Mouse (Mus musculus) hindbrain, embryonic 11.5 days (tissue): ENCODE measurements around the gene Tekt2. TPM values are rescaled to one million over a fixed set of nuclear protein-coding genes. Genes with fewer than 3 reads are reported as not detected.

Experiments used
- ATAC-seq: fragments of 200-750 bp; cut with Nextera tagmentation; 2 replicates; pipeline ENCODE4 v1.8.0; 2017; ENCODE audit warnings: mild to moderate bottlenecking, moderate TSS enrichment, moderate library complexity; ENCODE audit not compliant: low FRiP score
- DNase-seq: peaks from one replicate; pipeline ENCODE4 v3.0.0-alpha.2; 2015; ENCODE audit warnings: low spot score
- H3K27ac ChIP-seq: fragments of 300-500 bp; sonication (generic); 2 replicates; pipeline ENCODE4 v1.5.1; 2014; ENCODE audit warnings: mild to moderate bottlenecking, low read depth, low read length
- H3K27me3 ChIP-seq: fragments of 300-500 bp; sonication (generic); 2 replicates; pipeline ENCODE4 v1.6.1; 2014; ENCODE audit warnings: mild to moderate bottlenecking, low read length, moderate library complexity, mixed read lengths; ENCODE audit not compliant: control insufficient read depth, insufficient read depth
- H3K36me3 ChIP-seq: fragments of 300-500 bp; sonication (generic); 2 replicates; pipeline ENCODE4 v1.6.1; 2014; ENCODE audit warnings: mild to moderate bottlenecking, low read length, moderate library complexity, mixed read lengths; ENCODE audit not compliant: control insufficient read depth, insufficient read depth
- H3K4me1 ChIP-seq: fragments of 300-500 bp; sonication (generic); replicated peaks from 2 replicates; pipeline ENCODE4 v1.6.1; 2014; ENCODE audit warnings: low read length, mixed read lengths; ENCODE audit not compliant: control insufficient read depth, insufficient read depth
- H3K4me2 ChIP-seq: fragments of 300-500 bp; sonication (generic); replicated peaks from 2 replicates; pipeline ENCODE4 v1.6.1; 2014; ENCODE audit warnings: mild to moderate bottlenecking, low read depth, low read length
- H3K4me3 ChIP-seq: fragments of 300-500 bp; sonication (generic); 2 replicates; pipeline ENCODE4 v1.5.1; 2014; ENCODE audit warnings: low read depth, low read length
- H3K9ac ChIP-seq: fragments of 300-500 bp; sonication (generic); 2 replicates; pipeline ENCODE4 v1.6.1; 2014; ENCODE audit warnings: low read depth, low read length
- H3K9me3 ChIP-seq: fragments of 300-500 bp; sonication (generic); 2 replicates; pipeline ENCODE4 v1.6.1; 2016; ENCODE audit warnings: low read length; ENCODE audit not compliant: control insufficient read depth
- WGBS: fragments of 180-500 bp; shearing (Covaris S2); extraction: QIAGEN DNeasy Blood & Tissue Kit; methylation state at CpG from one replicate; pipeline ENCODE4 v1.1.7; 2014; 5-methylcytosine and 5-hydroxymethylcytosine counted together
- polyA plus RNA-seq: library from polyadenylated mRNA; unstranded; fragments of >200 nt; fragmentation: Nextera tagmentation; extraction: Ambion mirVana; gene quantifications from 2 replicates; pipeline ENCODE4 v1.2.1, GENCODE M21; 2014

The Tekt2 gene
- polyA plus RNA-seq, 1 experiment from 2014 or later = 3.8 TPM

DNA sequence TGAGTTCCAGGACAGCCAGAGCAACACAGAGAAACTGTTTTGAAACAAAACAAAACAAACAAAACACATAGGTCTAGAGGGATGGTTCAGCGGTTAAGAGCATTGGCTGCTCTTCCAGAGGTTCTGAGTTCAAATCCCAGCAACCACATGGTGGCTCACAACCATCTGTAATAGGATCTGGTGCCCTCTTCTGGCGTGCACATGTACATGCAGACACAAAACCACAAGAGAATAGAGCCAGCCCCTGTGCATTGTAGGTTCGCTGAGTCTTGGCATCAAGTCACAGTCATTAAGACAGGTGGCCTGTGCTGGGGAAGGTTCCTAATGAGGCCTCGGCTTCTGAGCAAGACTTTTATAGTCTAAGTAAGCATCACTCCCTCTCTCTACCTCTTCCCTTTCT is 21.6 kb downstream of the Tekt2 start:
- Histone ChIP-seq H3K4me2 (no peak overlapping the region), H3K4me1 (0 out of 2 replicates have a peak, but pooled peaks cover 7% of the 10 kb centered on the region), H3K4me3 (no peak overlapping the region), H3K27ac (no peak overlapping the region), H3K27me3 (peaks cover 39% of the 10 kb centered on the region), H3K9ac (no peak overlapping the region), H3K36me3 (no peaks in the 10 kb centered on the region), H3K9me3 (no peaks in the 10 kb centered on the region)
- ATAC-seq (no peak), DNase-seq (no peak)
- 71% methylated on average over 4 of the region's 4 CpGs for WGBS

DNA sequence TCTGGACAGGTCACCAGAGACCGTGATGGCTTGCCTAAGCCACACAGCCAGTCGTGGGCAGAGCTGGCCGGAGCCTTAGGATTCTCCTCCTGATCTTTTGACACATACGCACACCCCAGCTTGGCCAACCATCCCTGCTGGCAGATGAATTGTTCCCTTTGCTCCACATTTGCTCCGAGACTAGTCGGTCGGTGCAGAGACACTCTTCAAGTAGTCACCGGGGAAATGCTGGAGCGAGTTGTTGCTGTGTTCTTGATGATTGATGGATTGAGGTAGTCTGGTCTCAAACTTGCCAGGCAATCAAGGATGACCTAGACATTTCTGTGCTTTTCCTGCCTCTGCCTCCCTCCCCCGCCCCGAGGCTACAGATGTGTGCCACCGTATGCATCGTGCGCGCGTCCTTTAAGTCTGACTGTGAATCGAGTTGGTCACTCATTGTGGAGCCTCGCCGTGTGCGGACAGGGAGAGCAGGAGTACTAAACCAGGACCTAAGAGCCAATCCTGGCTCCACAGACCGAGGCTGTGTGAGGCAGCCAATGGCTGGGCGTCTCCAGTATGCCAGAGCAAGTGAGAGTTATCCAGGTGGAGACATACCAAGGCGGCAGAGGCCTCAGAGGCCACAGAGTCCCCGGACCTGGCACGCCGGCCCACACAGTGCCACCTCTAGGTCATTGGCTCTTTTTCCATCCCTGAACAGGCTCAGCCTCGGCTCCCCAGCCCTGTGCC is 23.7 kb downstream of the Tekt2 start:
- H3K27me3 ChIP-seq = peaks cover 56% of the 10 kb centered on the region
- DNase-seq (peak; percentile 51), ATAC-seq (no peak)
- H3K27ac ChIP-seq = no peak overlapping the region
- H3K9me3 ChIP-seq = no peaks in the 10 kb centered on the region
- H3K4me1 ChIP-seq = peaks cover 11% of the 10 kb centered on the region; the same call in 1 of the 2 replicates
- WGBS = 2% methylated on average over 27 of the region's 27 CpGs
- no peak overlapping the region for H3K9ac ChIP-seq
- H3K36me3 ChIP-seq = no peaks in the 10 kb centered on the region
- peak overlapping the region; percentile 36 for H3K4me2 ChIP-seq
- H3K4me3 ChIP-seq = peak overlapping the region; percentile 6; the same call in 1 of the 2 replicates

DNA sequence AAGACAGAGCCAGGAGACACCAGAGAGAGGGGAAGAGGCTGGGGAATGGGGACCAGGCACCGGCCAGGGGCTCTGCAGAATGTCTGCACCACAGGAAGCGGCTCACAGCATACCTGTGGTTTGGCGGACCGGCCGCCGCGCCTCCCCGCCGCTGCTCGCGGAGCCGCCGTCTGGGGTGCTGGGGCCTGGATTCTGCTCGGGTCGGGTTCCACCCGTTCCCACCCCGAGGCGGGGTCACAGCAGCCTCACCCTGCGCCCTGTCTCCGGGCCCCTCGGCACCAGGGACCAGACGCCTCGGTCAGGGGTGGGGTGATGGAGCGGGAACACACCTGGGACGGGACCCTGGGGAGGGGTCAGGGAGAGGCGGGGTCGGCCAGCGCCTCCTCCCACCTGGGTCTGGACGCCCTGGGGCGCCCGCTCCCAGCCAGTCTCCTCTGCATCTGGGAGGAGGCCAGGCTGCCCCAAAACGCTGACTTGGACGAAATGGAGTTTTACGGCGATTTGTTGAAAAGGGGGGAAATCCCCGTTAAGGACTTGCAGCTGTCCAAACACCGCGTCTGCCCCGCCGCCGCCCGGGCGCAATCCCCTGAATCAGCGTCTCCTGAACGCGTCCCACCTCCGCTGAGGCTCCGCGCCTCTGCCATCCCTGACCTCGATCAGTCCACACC is 24.4 kb downstream of the Tekt2 start:
- peak overlapping the region; percentile 6 for H3K4me3 ChIP-seq
- no peaks in the 10 kb centered on the region for H3K36me3 ChIP-seq
- no peak overlapping the region for H3K27ac ChIP-seq
- H3K9ac ChIP-seq = no peak overlapping the region
- peaks cover 13% of the 10 kb centered on the region; the same call in 1 of the 2 replicates for H3K4me1 ChIP-seq
- peaks cover 61% of the 10 kb centered on the region for H3K27me3 ChIP-seq
- ATAC-seq (no peak), DNase-seq (peak; percentile 30)
- H3K9me3 ChIP-seq = no peaks in the 10 kb centered on the region
- H3K4me2 ChIP-seq = peak overlapping the region; percentile 36
- WGBS = 1% methylated on average over 31 of the region's 50 CpGs

DNA sequence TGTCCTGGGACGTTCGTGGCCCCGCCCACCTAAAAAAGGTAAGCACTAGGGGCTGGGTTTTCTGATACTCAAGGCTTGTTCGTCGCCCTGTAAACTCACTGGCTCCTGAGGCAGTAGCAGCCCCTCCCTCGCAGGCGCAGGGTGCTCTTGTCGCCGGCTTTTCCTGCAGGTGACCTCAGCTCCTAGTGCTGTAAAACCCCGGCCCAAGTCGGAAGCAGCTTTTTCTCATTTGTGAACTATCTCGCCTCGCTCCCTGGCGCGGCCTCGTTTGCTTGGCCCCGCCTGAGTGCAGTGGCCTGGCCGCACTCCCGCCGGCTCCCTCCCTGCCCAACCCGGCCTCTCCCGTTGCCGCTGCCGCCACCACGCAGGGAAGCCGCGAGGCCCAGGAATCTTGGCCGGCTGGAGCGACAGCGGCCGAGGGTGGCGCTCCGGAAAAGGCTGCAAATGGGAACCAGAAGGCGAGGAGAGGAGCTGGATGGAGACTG is 28.8 kb downstream of the Tekt2 start:
- Histone ChIP-seq H3K27me3 (peaks cover 50% of the 10 kb centered on the region), H3K9me3 (no peaks in the 10 kb centered on the region), H3K4me2 (peak overlapping the region; percentile 59), H3K4me1 (peaks cover 11% of the 10 kb centered on the region; the same call in 1 of the 2 replicates), H3K9ac (peak overlapping the region; percentile 47), H3K4me3 (peak overlapping the region; percentile 25), H3K27ac (no peak overlapping the region), H3K36me3 (no peaks in the 10 kb centered on the region)
- WGBS = under 1% methylated on average over 33 of the region's 34 CpGs
- no peak for ATAC-seq
- peak; percentile 61 for DNase-seq

DNA sequence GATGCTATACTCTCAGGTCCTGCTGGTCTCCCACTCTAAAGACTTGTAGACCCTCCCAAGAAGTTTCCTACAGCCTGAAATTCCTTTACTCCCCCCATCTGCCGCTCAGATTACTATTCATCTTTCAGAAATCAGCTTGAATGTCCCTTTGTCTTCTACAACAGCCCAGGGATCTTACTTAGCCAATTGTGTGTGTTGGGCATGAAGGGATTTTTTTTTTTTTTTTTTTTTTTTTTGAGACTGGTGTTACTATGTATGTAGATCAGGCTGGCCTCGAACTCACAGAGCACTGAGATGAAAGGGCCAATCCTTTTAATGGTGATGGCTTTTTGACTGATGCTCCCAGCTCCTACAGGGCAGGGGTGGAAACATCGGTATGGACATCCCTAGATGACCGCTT is 29.6 kb downstream of the Tekt2 start:
- DNase-seq (no peak), ATAC-seq (no peak)
- 34% methylated on average over 4 of the region's 4 CpGs for WGBS
- no peak overlapping the region for H3K27ac ChIP-seq
- peaks cover 43% of the 10 kb centered on the region for H3K27me3 ChIP-seq
- H3K4me2 ChIP-seq = no peak overlapping the region
- H3K4me3 ChIP-seq = no peak overlapping the region
- H3K9ac ChIP-seq = no peak overlapping the region
- no peaks in the 10 kb centered on the region for H3K9me3 ChIP-seq
- no peaks in the 10 kb centered on the region for H3K36me3 ChIP-seq
- peaks cover 6% of the 10 kb centered on the region; the same call in 1 of the 2 replicates for H3K4me1 ChIP-seq

DNA sequence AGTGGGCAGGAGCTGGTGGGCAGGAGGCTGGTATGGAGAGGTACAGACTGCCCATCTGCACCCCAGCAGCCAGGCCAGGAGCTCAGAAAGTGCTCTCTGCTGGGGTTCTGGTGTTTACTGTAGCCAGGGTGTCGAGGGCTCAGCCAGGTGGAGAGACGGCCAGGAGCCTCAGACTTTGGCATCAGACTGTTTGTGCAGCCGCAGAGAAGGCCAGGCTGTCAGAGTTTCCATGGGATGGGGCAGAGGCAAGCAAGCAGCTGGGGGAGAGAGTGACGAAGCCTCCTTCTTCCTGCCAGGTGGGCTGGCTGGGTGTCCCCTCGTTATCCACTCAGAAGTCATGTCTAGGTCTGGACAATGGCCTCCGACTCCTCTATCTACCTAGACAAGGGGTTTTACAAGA is 30.3 kb downstream of the Tekt2 start:
- no peak for DNase-seq
- no peak overlapping the region for H3K4me3 ChIP-seq
- no peak overlapping the region for H3K27ac ChIP-seq
- 67% methylated on average over 6 of the region's 6 CpGs for WGBS
- ATAC-seq = no peak
- no peaks in the 10 kb centered on the region for H3K9me3 ChIP-seq
- H3K9ac ChIP-seq = no peak overlapping the region
- H3K27me3 ChIP-seq = peaks cover 35% of the 10 kb centered on the region
- H3K36me3 ChIP-seq = no peaks in the 10 kb centered on the region
- H3K4me1 ChIP-seq = peaks cover 6% of the 10 kb centered on the region; the same call in 1 of the 2 replicates
- no peak overlapping the region for H3K4me2 ChIP-seq

DNA sequence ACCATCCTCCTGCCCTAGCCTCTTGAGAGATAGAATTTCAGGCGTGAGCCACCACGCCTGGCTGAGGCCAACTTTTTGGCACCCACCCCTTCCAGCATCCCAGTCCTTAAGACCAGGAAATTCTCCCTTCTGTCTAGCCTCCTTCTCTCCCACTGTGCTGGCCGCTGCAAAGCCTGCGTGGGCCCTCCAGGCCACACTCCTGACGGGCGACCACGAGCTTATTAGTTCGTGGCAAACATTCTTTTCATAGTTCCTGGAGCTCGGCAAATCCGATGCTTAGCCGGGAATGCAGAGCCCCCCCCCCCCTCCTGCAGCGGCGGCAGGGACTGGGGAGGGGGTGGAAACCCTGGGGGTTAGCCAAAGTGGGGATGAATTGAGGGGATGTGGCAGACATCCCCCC is 34.3 kb downstream of the Tekt2 start:
- Histone ChIP-seq H3K27me3 (peaks cover 24% of the 10 kb centered on the region), H3K4me3 (no peak overlapping the region), H3K27ac (no peak overlapping the region), H3K36me3 (no peaks in the 10 kb centered on the region), H3K4me1 (no peaks in the 10 kb centered on the region), H3K9me3 (no peaks in the 10 kb centered on the region), H3K4me2 (no peak overlapping the region), H3K9ac (no peak overlapping the region)
- DNase-seq (no peak), ATAC-seq (no peak)
- WGBS = 35% methylated on average over 13 of the region's 13 CpGs

DNA sequence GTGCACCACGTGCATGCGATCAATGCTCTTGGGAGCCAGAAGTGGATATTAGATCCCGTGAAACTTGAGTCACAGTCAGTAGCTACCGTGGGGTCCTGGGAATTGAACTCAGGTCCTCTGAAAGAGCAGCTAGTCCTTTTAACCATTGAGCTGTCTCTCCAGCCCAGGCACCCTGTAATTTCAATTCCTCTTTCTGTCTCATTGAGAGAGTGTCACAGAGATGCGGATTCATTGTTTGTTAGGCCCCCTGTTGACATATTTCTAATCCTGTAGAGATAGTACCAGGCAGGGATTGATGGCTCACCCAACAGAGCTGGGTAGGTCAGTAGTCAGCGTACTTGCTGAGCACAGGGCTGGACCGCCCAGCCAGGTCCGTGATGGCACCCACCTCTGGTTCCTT is 35.2 kb downstream of the Tekt2 start:
- no peak overlapping the region for H3K9ac ChIP-seq
- H3K36me3 ChIP-seq = no peaks in the 10 kb centered on the region
- H3K27me3 ChIP-seq = peaks cover 26% of the 10 kb centered on the region
- no peaks in the 10 kb centered on the region for H3K9me3 ChIP-seq
- DNase-seq = no peak
- ATAC-seq = no peak
- H3K4me1 ChIP-seq = no peaks in the 10 kb centered on the region
- no peak overlapping the region for H3K4me2 ChIP-seq
- H3K4me3 ChIP-seq = no peak overlapping the region
- 82% methylated on average over 8 of the region's 8 CpGs for WGBS
- no peak overlapping the region for H3K27ac ChIP-seq
